Mouse (Mus musculus): Measurements from ENCODE around the gene Rnps1. TPM values are rescaled to one million over a fixed set of nuclear protein-coding genes. Genes with fewer than 3 reads are reported as not detected.

Rnps1 gene
- 10 to 100 TPM; 65.6 to 72.3 TPM for total RNA-seq (2023)

GRCm38 (mm10) chr17:24414230-24414976 is at the start of gene Rnps1:
Gene Rnps1, plus strand, starts transcription at chr17:24414565.

GRCm38 (mm10) chr17:24426471-24427169 is 12.3 kb downstream of the Rnps1 start, which contains the start of gene Eci1:
Gene Eci1, plus strand, starts transcription at chr17:24426641.

GRCm38 (mm10) chr17:24442632-24443155 is 28.3 kb downstream of the Rnps1 start, which contains the start of gene Dnase1l2:
Gene Dnase1l2, minus strand, starts transcription at chr17:24443105.

GRCm38 (mm10) chr17:24469910-24470602 is 55.7 kb downstream of the Rnps1 start, which contains the start of the genes E4f1 and Pgp:
Gene E4f1, minus strand, starts transcription at chr17:24470313.
Gene Pgp, plus strand, starts transcription at chr17:24470392.

GRCm38 (mm10) chr17:24473612-24474275 is 59.4 kb downstream of the Rnps1 start, which contains the start of gene Bricd5:
Gene Bricd5, plus strand, starts transcription at chr17:24473884.

Other genes with a start within 250 kb of the Rnps1 start
- gene Atp6v0c, start 244.9 kb upstream of the Rnps1 start, total RNA-seq (2023) = 100 to 1,000 TPM; 397 to 402 TPM
- gene Tbc1d24, start 209.0 kb upstream of the Rnps1 start, total RNA-seq (2023) = 10 to 100 TPM; 16.7 to 18.3 TPM
- gene Ntn3, start 205.0 kb upstream of the Rnps1 start, total RNA-seq (2023) = under 1 TPM; 0.37 to 0.40 TPM
- 10 to 100 TPM; 10.3 to 11.3 TPM for gene Tedc2, start 193.7 kb upstream of the Rnps1 start, total RNA-seq (2023)
- 10 to 100 TPM; 57.0 to 58.7 TPM for gene Ccnf, start 163.1 kb upstream of the Rnps1 start, total RNA-seq (2023)
- under 1 TPM in 1 of 2 experiments, not detected in 1; 0.31 TPM for gene Abca17, start 63.5 kb upstream of the Rnps1 start, total RNA-seq (2023)
- gene Abca3, start 62.6 kb upstream of the Rnps1 start, total RNA-seq (2023) = 10 to 100 TPM; 42.7 to 46.0 TPM
- gene Eci1, start 12.1 kb downstream of the Rnps1 start, total RNA-seq (2023) = 10 to 100 TPM; 11.3 to 16.4 TPM
- gene Dnase1l2, start 28.5 kb downstream of the Rnps1 start, total RNA-seq (2023) = 1 to 10 TPM; 2.8 to 3.4 TPM
- 10 to 100 TPM; 35.8 to 38.2 TPM for gene E4f1, start 55.7 kb downstream of the Rnps1 start, total RNA-seq (2023)
- gene Pgp, start 55.8 kb downstream of the Rnps1 start, total RNA-seq (2023) = 10 to 100 TPM; 29.7 to 33.2 TPM
- gene Bricd5, start 59.3 kb downstream of the Rnps1 start, total RNA-seq (2023) = under 1 TPM in 1 of 2 experiments, not detected in 1; 0.35 TPM
- 10 to 100 TPM; 46.7 to 47.8 TPM for gene Mlst8, start 64.5 kb downstream of the Rnps1 start, total RNA-seq (2023)
- gene Caskin1, start 74.0 kb downstream of the Rnps1 start, total RNA-seq (2023) = not detected
- gene Traf7, start 113.4 kb downstream of the Rnps1 start, total RNA-seq (2023) = 100 to 1,000 TPM; 130 to 144 TPM
- 1 to 10 TPM in 1 of 2 experiments, under 1 TPM in 1; 0.42 to 1.2 TPM for gene Rab26, start 119.6 kb downstream of the Rnps1 start, total RNA-seq (2023)
- gene Pkd1, start 135.3 kb downstream of the Rnps1 start, total RNA-seq (2023) = 10 to 100 TPM; 18.7 TPM
- gene Tsc2, start 218.1 kb downstream of the Rnps1 start, total RNA-seq (2023) = 10 to 100 TPM; 40.6 to 46.9 TPM
- 1 to 10 TPM; 1.0 to 3.5 TPM for gene Nthl1, start 218.1 kb downstream of the Rnps1 start, total RNA-seq (2023)
- 1 to 10 TPM; 2.0 to 2.9 TPM for gene Slc9a3r2, start 235.8 kb downstream of the Rnps1 start, total RNA-seq (2023)
- gene Npw, start 243.9 kb downstream of the Rnps1 start, total RNA-seq (2023) = not detected